Mouse (Mus musculus) E14TG2a.4 (cell line): Measurements from ENCODE around the gene Mfsd1.

Experiments used
- CTCF ChIP-seq: conservative IDR thresholded peaks from 2 replicates; pipeline ENCODE4 v1.5.1; 2014; ENCODE audit warnings: low read length
- NANOG ChIP-seq: IDR thresholded peaks from 2 replicates; pipeline ENCODE4 v1.6.1; 2014; ENCODE audit warnings: borderline replicate concordance, low read length, mixed read lengths
- POU5F1 ChIP-seq: IDR thresholded peaks from 2 replicates; pipeline ENCODE4 v1.6.1; 2014; ENCODE audit warnings: low read length, borderline replicate concordance

- no peak for TF ChIP-seq CTCF
- TF ChIP-seq NANOG = no peak
- TF ChIP-seq POU5F1 = no peak
These were observed 60.6 kb downstream of the Mfsd1 start for GRCm38 (mm10) chr3:67643135-67643534.
